Mouse (Mus musculus) heart, postnatal 0 days (tissue): Measurements from ENCODE around the gene Tbcd. TPM values are rescaled to one million over a fixed set of nuclear protein-coding genes. Genes with fewer than 3 reads are reported as not detected.
A peak's percentile ranks its signal among the peaks of the same experiment; 100 is the strongest.

Experiments used
- ATAC-seq: fragments of 200-750 bp; cut with Nextera tagmentation; 2 replicates; pipeline ENCODE4 v1.8.0; 2017; ENCODE audit warnings: low read depth, moderate number of reproducible peaks, moderate library complexity; ENCODE audit not compliant: insufficient read depth
- DNase-seq: peaks from one replicate; pipeline ENCODE4 v3.0.0-alpha.2; 2016; ENCODE audit warnings: low spot score
- H3K27ac ChIP-seq: fragments of 300-500 bp; sonication (generic); 2 replicates; pipeline ENCODE4 v1.5.1; 2014; ENCODE audit warnings: low read depth, mild to moderate bottlenecking
- H3K27me3 ChIP-seq: fragments of 300-500 bp; sonication (generic); 2 replicates; pipeline ENCODE4 v1.6.1; 2014; ENCODE audit warnings: low read length, mixed read lengths; ENCODE audit not compliant: control insufficient read depth, insufficient read depth
- H3K36me3 ChIP-seq: fragments of 300-500 bp; sonication (generic); replicated peaks from 2 replicates; pipeline ENCODE4 v1.6.1; 2014; ENCODE audit warnings: low read length, mixed read lengths; ENCODE audit not compliant: control insufficient read depth, insufficient read depth
- H3K4me1 ChIP-seq: fragments of 300-500 bp; sonication (generic); 2 replicates; pipeline ENCODE4 v1.6.1; 2014; ENCODE audit warnings: antibody characterized with exemption; ENCODE audit not compliant: control insufficient read depth, insufficient read depth
- H3K4me2 ChIP-seq: fragments of 300-500 bp; sonication (generic); 2 replicates; pipeline ENCODE4 v1.6.1; 2014; ENCODE audit warnings: low read depth, mild to moderate bottlenecking, low read length, moderate library complexity
- H3K4me3 ChIP-seq: fragments of 300-500 bp; sonication (generic); 2 replicates; pipeline ENCODE4 v1.5.1; 2014; ENCODE audit warnings: low read depth, low read length
- H3K9ac ChIP-seq: fragments of 300-500 bp; sonication (generic); replicated peaks from 2 replicates; pipeline ENCODE4 v1.6.1; 2014; ENCODE audit warnings: low read depth, low read length, mixed read lengths
- H3K9me3 ChIP-seq: fragments of 300-500 bp; sonication (generic); replicated peaks from 2 replicates; pipeline ENCODE4 v1.6.1; 2016; ENCODE audit warnings: low read length; ENCODE audit not compliant: control insufficient read depth
- CTCF ChIP-seq: IDR thresholded peaks from 2 replicates; pipeline ENCODE4 v1.5.1; 2016; ENCODE audit warnings: antibody characterized with exemption, control low read depth, low read depth
- EP300 ChIP-seq: IDR thresholded peaks from 2 replicates; pipeline ENCODE4 v1.6.1; 2016; ENCODE audit warnings: antibody characterized with exemption, low read depth
- WGBS: fragments of 180-500 bp; shearing (Covaris S2); extraction: QIAGEN DNeasy Blood & Tissue Kit; methylation state at CpG from one replicate; pipeline ENCODE4 v1.1.7; 2014; 5-methylcytosine and 5-hydroxymethylcytosine counted together
- polyA plus RNA-seq: library from polyadenylated mRNA; unstranded; fragments of >200 nt; fragmentation: Nextera tagmentation; extraction: Ambion mirVana; gene quantifications from 2 replicates; pipeline ENCODE4 v1.2.1, GENCODE M21; 2015
- total RNA-seq: library from RNA; depleted of rRNA; stranded (reverse); fragments of >200 nt; gene quantifications from 2 replicates; pipeline ENCODE4 v1.2.3, GENCODE M21; 2014; ENCODE audit warnings: low replicate concordance

Tbcd gene
- total and polyA plus RNA-seq, 2 experiments from 2014 or later: 16.1 to 29.1 TPM

GRCm38 (mm10) chr11:121625007-121625406 is 173.3 kb downstream of the Tbcd start:
- 86% methylated on average over 4 of the region's 4 CpGs for WGBS

GRCm38 (mm10) chr11:121627521-121627920 is 175.8 kb downstream of the Tbcd start:
- H3K4me3 ChIP-seq: no peak overlapping the region
- H3K4me2 ChIP-seq: no peak overlapping the region
- no peak overlapping the region for H3K27ac ChIP-seq
- WGBS: 89% methylated on average over 5 of the region's 5 CpGs
- H3K9me3 ChIP-seq: no peaks in the 10 kb centered on the region
- H3K36me3 ChIP-seq: peaks cover 39% of the 10 kb centered on the region
- H3K4me1 ChIP-seq: no peaks in the 10 kb centered on the region
- no peak overlapping the region for H3K9ac ChIP-seq
- no peaks in the 10 kb centered on the region for H3K27me3 ChIP-seq
- TF ChIP-seq EP300: no peak
- TF ChIP-seq CTCF: no peak
- DNase-seq (no peak), ATAC-seq (no peak)

More at GRCm38 (mm10) chr11:121625007-121625406, 173.3 kb downstream of the Tbcd start:
- TF ChIP-seq CTCF: no peak
- TF ChIP-seq EP300: no peak
- Histone ChIP-seq H3K4me1 (no peaks in the 10 kb centered on the region), H3K27ac (no peak overlapping the region), H3K4me2 (no peak overlapping the region), H3K27me3 (no peaks in the 10 kb centered on the region), H3K4me3 (no peak overlapping the region), H3K9me3 (no peaks in the 10 kb centered on the region), H3K9ac (no peak overlapping the region), H3K36me3 (peaks cover 49% of the 10 kb centered on the region)
- DNase-seq: no peak
- no peak for ATAC-seq

- Histone ChIP-seq H3K4me1 (no peaks in the 10 kb centered on the region), H3K9me3 (no peaks in the 10 kb centered on the region), H3K27ac (no peak overlapping the region), H3K4me2 (no peak overlapping the region), H3K27me3 (no peaks in the 10 kb centered on the region), H3K4me3 (no peak overlapping the region), H3K36me3 (peaks cover 25% of the 10 kb centered on the region), H3K9ac (no peak overlapping the region)
- DNase-seq: no peak
- WGBS: 93% methylated on average over 6 of the region's 6 CpGs
- no peak for TF ChIP-seq CTCF
- no peak for TF ChIP-seq EP300
- ATAC-seq: no peak
Observed at GRCm38 (mm10) chr11:121629529-121629928, 177.8 kb downstream of the Tbcd start.

- Histone ChIP-seq H3K4me2 (no peak overlapping the region), H3K27ac (no peak overlapping the region), H3K4me1 (no peaks in the 10 kb centered on the region), H3K4me3 (no peak overlapping the region), H3K27me3 (no peaks in the 10 kb centered on the region), H3K9me3 (no peaks in the 10 kb centered on the region), H3K36me3 (peaks cover 21% of the 10 kb centered on the region), H3K9ac (no peak overlapping the region)
- no peak for DNase-seq
- TF ChIP-seq CTCF (peak; percentile 20; the same call in 1 of the 2 replicates), EP300 (no peak)
- WGBS: 73% methylated on average over 4 of the region's 4 CpGs
- no peak for ATAC-seq
Observed at GRCm38 (mm10) chr11:121630406-121630805, 178.7 kb downstream of the Tbcd start.

GRCm38 (mm10) chr11:121631410-121631809 is 179.7 kb downstream of the Tbcd start:
- Histone ChIP-seq H3K36me3 (peaks cover 21% of the 10 kb centered on the region), H3K4me1 (no peaks in the 10 kb centered on the region), H3K27me3 (no peaks in the 10 kb centered on the region), H3K9me3 (no peaks in the 10 kb centered on the region), H3K4me2 (no peak overlapping the region), H3K27ac (no peak overlapping the region), H3K4me3 (no peak overlapping the region), H3K9ac (no peak overlapping the region)
- DNase-seq (no peak), ATAC-seq (no peak)
- TF ChIP-seq EP300 (no peak), CTCF (no peak)
- WGBS: 95% methylated on average over 7 of the region's 7 CpGs

- H3K27ac ChIP-seq: no peak overlapping the region
- 91% methylated on average over 10 of the region's 10 CpGs for WGBS
- no peaks in the 10 kb centered on the region for H3K4me1 ChIP-seq
- no peaks in the 10 kb centered on the region for H3K27me3 ChIP-seq
- DNase-seq (no peak), ATAC-seq (no peak)
- no peak overlapping the region for H3K9ac ChIP-seq
- no peak overlapping the region for H3K4me2 ChIP-seq
- no peak overlapping the region for H3K4me3 ChIP-seq
- TF ChIP-seq CTCF (no peak), EP300 (no peak)
- peaks cover 13% of the 10 kb centered on the region for H3K36me3 ChIP-seq
- no peaks in the 10 kb centered on the region for H3K9me3 ChIP-seq
Observed at GRCm38 (mm10) chr11:121636646-121637045, 184.9 kb downstream of the Tbcd start.
